Mouse (Mus musculus) hindbrain, postnatal 0 days (tissue): Measurements from ENCODE around the gene Ecel1. TPM values are rescaled to one million over a fixed set of nuclear protein-coding genes. Genes with fewer than 3 reads are reported as not detected.

Source experiments
- ATAC-seq: fragments of 200-750 bp; cut with Nextera tagmentation; 2 replicates; pipeline ENCODE4 v1.8.0; 2017; ENCODE audit warnings: mild to moderate bottlenecking, moderate TSS enrichment, moderate library complexity
- DNase-seq: peaks from one replicate; pipeline ENCODE4 v3.0.0-alpha.2; 2015; ENCODE audit warnings: low spot score
- H3K27ac ChIP-seq: fragments of 300-500 bp; sonication (generic); 2 replicates; pipeline ENCODE4 v1.5.1; 2014; ENCODE audit warnings: mild to moderate bottlenecking
- H3K27me3 ChIP-seq: fragments of 300-500 bp; sonication (generic); 2 replicates; pipeline ENCODE4 v1.6.1; 2014; ENCODE audit warnings: low read length, mixed read lengths; ENCODE audit not compliant: insufficient read depth
- H3K36me3 ChIP-seq: fragments of 300-500 bp; sonication (generic); 2 replicates; pipeline ENCODE4 v1.6.1; 2014; ENCODE audit warnings: low read length, mixed read lengths; ENCODE audit not compliant: insufficient read depth
- H3K4me1 ChIP-seq: fragments of 300-500 bp; sonication (generic); 2 replicates; pipeline ENCODE4 v1.6.1; 2014; ENCODE audit warnings: antibody characterized with exemption, low read length, mixed read lengths; ENCODE audit not compliant: insufficient read depth
- H3K4me2 ChIP-seq: fragments of 300-500 bp; sonication (generic); 2 replicates; pipeline ENCODE4 v1.6.1; 2014; ENCODE audit warnings: low read depth, mild to moderate bottlenecking, low read length, moderate library complexity, mixed read lengths
- H3K4me3 ChIP-seq: fragments of 300-500 bp; sonication (generic); 2 replicates; pipeline ENCODE4 v1.5.1; 2014; ENCODE audit warnings: low read length
- H3K9ac ChIP-seq: fragments of 300-500 bp; sonication (generic); replicated peaks from 2 replicates; pipeline ENCODE4 v1.6.1; 2014; ENCODE audit warnings: mild to moderate bottlenecking, low read length, moderate library complexity, mixed read lengths
- H3K9me3 ChIP-seq: fragments of 300-500 bp; sonication (generic); 2 replicates; pipeline ENCODE4 v1.6.1; 2016; ENCODE audit warnings: low read length, mixed read lengths
- CTCF ChIP-seq: IDR thresholded peaks from 2 replicates; pipeline ENCODE4 v1.5.1; 2016; ENCODE audit warnings: antibody characterized with exemption, control low read depth, low read depth
- WGBS: fragments of 180-500 bp; shearing (Covaris S2); extraction: QIAGEN DNeasy Blood & Tissue Kit; methylation state at CpG from one replicate; pipeline ENCODE4 v1.1.7; 2014; 5-methylcytosine and 5-hydroxymethylcytosine counted together
- polyA plus RNA-seq: library from polyadenylated mRNA; unstranded; fragments of >200 nt; fragmentation: Nextera tagmentation; extraction: Ambion mirVana; gene quantifications from 2 replicates; pipeline ENCODE4 v1.2.1, GENCODE M21; 2015
- total RNA-seq: library from RNA; depleted of rRNA; stranded (reverse); fragments of >200 nt; gene quantifications from 2 replicates; pipeline ENCODE4 v1.2.3, GENCODE M21; 2014; rRNA removed

Gene Ecel1
- 45.6 and 50.0 TPM in 2 replicates for total RNA-seq
- polyA plus RNA-seq = 35.6 and 36.2 TPM in 2 replicates

DNA sequence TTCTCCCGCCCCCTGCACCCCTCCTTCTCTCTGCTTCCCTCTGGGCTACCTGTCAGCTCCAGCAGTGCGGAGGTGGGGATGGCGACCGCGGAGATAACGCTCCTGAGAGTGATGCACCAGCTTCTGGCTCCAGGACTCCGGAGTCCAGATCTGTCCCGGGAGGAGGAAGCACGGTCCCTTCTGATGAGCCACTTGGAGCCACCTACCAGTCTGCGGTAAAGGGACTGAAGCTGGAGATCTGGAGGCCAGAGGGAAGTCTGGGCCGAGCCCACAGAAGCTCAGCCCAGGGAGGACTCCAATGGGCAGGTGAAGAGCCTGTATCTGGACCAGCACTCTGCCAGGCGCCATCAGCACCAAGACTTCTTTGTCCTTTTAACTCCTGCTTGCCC lies at the start of gene Ecel1:
TSS of gene Ecel1 (minus strand) at position 323 of the 389 bp plus-strand sequence.
- DNase-seq (no peak), ATAC-seq (no peak)
- Histone ChIP-seq H3K9ac (peak within 1 kb of the TSS; percentile 41; the same call in 1 of the 2 replicates), H3K4me2 (peak within 1 kb of the TSS; percentile 65), H3K4me3 (peak within 1 kb of the TSS; percentile 45), H3K36me3 (no peaks in the 10 kb centered on the region), H3K27ac (no peak within 1 kb of the TSS), H3K9me3 (no peaks in the 10 kb centered on the region), H3K4me1 (no peaks in the 10 kb centered on the region), H3K27me3 (peaks cover 58% of the 10 kb centered on the region)
- TF ChIP-seq CTCF = no peak
- WGBS = 4% methylated on average over 11 of the region's 12 CpGs

DNA sequence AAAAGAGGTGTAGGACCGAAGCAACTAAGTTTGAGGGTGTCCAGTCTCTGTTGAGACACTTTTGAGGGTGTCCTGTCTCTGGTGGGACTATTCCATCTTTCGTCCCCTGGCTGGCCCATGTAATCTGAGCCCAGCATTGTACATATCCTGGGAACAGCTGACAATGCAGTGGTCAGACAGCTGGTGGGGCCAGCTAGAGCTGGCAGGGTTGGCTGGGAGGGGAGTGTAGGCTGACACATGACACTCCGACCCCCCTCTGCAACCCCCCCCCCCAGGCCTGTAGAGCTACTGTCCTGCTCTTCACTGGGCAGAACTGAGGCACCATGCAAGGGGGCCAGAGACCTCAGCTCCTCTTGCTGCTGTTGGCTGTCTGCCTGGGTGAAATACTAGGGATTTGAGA lies 49.2 kb upstream of the Ecel1 start:
- DNase-seq = no peak
- TF ChIP-seq CTCF = no peak
- H3K27me3 ChIP-seq = no peaks in the 10 kb centered on the region
- H3K27ac ChIP-seq = no peak overlapping the region
- no peak overlapping the region for H3K4me2 ChIP-seq
- no peak overlapping the region for H3K4me3 ChIP-seq
- H3K36me3 ChIP-seq = no peaks in the 10 kb centered on the region
- no peak overlapping the region for H3K9ac ChIP-seq
- 49% methylated on average over 3 of the region's 3 CpGs for WGBS
- no peaks in the 10 kb centered on the region for H3K4me1 ChIP-seq
- H3K9me3 ChIP-seq = no peaks in the 10 kb centered on the region
- ATAC-seq = no peak

DNA sequence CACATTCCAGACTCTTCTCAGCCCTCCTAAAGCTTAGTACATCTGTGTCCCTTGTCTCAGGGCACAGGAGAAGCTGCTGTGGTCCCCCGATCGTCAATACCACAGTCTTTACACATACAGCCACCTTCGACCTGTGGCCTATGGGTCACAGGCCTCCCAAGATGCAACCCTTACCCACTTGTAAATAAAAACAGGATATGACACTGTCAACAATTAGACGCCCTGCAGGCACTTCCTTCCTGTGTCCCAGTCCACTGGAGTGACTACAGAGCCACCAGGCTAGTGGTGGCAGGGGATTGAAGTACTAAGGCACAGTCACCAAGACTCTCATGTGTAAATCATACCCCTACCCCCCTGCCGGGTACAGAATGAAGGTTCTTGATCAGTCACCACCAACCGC lies 48.7 kb upstream of the Ecel1 start:
- no peaks in the 10 kb centered on the region for H3K36me3 ChIP-seq
- no peak overlapping the region for H3K9ac ChIP-seq
- no peak for TF ChIP-seq CTCF
- no peaks in the 10 kb centered on the region for H3K4me1 ChIP-seq
- no peak overlapping the region for H3K27ac ChIP-seq
- no peak overlapping the region for H3K4me2 ChIP-seq
- H3K27me3 ChIP-seq = no peaks in the 10 kb centered on the region
- DNase-seq = no peak
- 73% methylated on average over 6 of the region's 6 CpGs for WGBS
- no peaks in the 10 kb centered on the region for H3K9me3 ChIP-seq
- no peak for ATAC-seq
- no peak overlapping the region for H3K4me3 ChIP-seq

DNA sequence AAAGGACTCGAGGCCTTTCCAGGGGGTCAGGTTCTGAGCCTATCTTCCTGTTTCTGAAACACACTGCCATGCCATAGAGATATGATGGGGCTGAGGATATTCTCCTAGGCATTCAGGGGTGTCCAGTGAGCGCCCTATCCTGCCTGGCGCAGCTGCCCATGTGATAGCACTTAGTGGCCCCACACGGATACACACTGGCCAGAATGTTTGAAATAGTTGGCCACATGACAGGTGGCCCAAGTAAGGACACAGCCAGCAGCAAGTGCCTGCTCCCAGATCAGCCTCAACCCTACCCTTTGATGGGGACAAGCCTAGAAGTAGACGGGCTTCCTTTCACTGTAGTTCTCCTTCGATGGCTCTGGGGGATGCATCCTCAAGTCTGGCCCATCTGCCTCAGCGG lies 48.1 kb upstream of the Ecel1 start, which contains the start of gene Chrng:
TSS of gene Chrng (plus strand) at position 193 of the 400 bp plus-strand sequence.
- no peak for ATAC-seq
- no peak for TF ChIP-seq CTCF
- DNase-seq = no peak
- no peaks in the 10 kb centered on the region for H3K27me3 ChIP-seq
- H3K4me2 ChIP-seq = no peak within 1 kb of the TSS
- no peaks in the 10 kb centered on the region for H3K9me3 ChIP-seq
- no peaks in the 10 kb centered on the region for H3K36me3 ChIP-seq
- 90% methylated on average over 7 of the region's 7 CpGs for WGBS
- H3K4me1 ChIP-seq = no peaks in the 10 kb centered on the region
- no peak within 1 kb of the TSS for H3K27ac ChIP-seq
- H3K9ac ChIP-seq = no peak within 1 kb of the TSS
- H3K4me3 ChIP-seq = no peak within 1 kb of the TSS

DNA sequence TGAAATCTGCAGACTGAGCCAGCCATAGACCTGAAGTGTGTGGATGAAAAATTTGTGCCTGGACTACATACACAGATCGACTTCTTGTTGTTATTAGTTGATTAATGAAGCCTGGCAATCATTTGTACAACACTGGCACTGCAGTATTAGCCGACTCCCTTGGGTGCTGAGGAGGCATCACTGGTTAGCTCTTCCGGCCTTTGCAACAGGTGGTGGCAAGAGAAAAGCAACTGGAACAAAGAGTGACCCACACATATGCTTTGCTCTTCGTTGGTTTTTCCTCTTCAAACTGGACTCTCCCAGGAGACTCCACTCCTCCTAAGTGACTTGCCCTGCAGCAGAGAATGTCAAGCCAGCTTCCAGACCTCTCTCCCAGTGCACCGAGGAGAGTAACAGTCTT lies 47.5 kb upstream of the Ecel1 start:
- H3K27me3 ChIP-seq = no peaks in the 10 kb centered on the region
- ATAC-seq (no peak), DNase-seq (no peak)
- no peak overlapping the region for H3K27ac ChIP-seq
- H3K4me3 ChIP-seq = no peak overlapping the region
- no peaks in the 10 kb centered on the region for H3K36me3 ChIP-seq
- no peaks in the 10 kb centered on the region for H3K9me3 ChIP-seq
- no peaks in the 10 kb centered on the region for H3K4me1 ChIP-seq
- H3K9ac ChIP-seq = no peak overlapping the region
- WGBS = 89% methylated on average over 5 of the region's 5 CpGs
- H3K4me2 ChIP-seq = no peak overlapping the region
- TF ChIP-seq CTCF = no peak

DNA sequence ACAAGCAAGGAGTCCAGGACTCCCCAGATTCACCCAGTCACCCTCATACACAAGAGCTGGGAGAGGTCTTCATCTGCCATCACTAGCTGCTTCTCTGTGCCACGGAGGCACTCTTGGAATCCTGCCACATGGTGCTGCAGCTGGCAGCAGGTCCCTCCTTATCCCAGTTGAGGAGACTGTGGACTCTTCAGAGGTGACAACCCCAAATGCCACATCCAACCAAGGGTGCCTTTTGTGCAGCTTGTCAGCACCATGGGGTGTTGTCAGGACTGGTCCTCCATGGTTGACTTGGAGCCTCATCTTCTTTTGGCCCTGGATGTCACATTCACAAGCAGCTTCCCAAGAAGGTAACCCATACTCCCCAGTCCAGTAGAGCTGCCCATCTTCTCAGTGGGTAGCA lies 45.5 kb upstream of the Ecel1 start:
- no peak for TF ChIP-seq CTCF
- H3K4me1 ChIP-seq = no peaks in the 10 kb centered on the region
- whole genome bisulfite sequencing = 18% methylated on average over 1 of the region's 1 CpGs
- H3K9ac ChIP-seq = no peak overlapping the region
- H3K4me3 ChIP-seq = no peak overlapping the region
- H3K9me3 ChIP-seq = no peaks in the 10 kb centered on the region
- H3K36me3 ChIP-seq = no peaks in the 10 kb centered on the region
- H3K27ac ChIP-seq = no peak overlapping the region
- no peak overlapping the region for H3K4me2 ChIP-seq
- DNase-seq = no peak
- no peaks in the 10 kb centered on the region for H3K27me3 ChIP-seq
- no peak for ATAC-seq

DNA sequence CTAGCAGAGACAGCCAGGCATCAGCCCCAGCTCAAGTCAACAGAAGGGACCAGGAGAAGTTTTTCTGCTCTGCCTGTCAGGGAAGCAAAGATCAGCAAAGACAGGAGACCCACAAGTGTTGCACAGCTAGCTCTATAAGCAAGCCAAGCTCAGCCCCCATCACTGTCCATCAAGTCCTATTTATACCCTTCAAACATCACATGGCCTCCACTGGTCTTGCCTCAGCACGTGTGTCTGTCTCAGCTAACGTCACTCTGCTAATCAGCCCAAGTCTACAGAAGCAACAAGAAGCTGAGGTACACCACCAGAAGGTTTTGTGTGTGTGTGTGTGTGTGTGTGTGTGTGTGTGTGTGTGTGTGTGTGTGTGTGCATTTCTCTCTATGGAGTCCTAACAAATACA lies 44.5 kb upstream of the Ecel1 start:
- no peak overlapping the region for H3K4me3 ChIP-seq
- H3K4me2 ChIP-seq = no peak overlapping the region
- no peak for TF ChIP-seq CTCF
- no peaks in the 10 kb centered on the region for H3K4me1 ChIP-seq
- DNase-seq (no peak), ATAC-seq (no peak)
- H3K9me3 ChIP-seq = no peaks in the 10 kb centered on the region
- H3K9ac ChIP-seq = no peak overlapping the region
- no peak overlapping the region for H3K27ac ChIP-seq
- no peaks in the 10 kb centered on the region for H3K36me3 ChIP-seq
- no peaks in the 10 kb centered on the region for H3K27me3 ChIP-seq
- 53% methylated on average over 2 of the region's 2 CpGs for WGBS
